ENCODE assay signal across 11 mouse cellular contexts in the genomic region with DNA sequence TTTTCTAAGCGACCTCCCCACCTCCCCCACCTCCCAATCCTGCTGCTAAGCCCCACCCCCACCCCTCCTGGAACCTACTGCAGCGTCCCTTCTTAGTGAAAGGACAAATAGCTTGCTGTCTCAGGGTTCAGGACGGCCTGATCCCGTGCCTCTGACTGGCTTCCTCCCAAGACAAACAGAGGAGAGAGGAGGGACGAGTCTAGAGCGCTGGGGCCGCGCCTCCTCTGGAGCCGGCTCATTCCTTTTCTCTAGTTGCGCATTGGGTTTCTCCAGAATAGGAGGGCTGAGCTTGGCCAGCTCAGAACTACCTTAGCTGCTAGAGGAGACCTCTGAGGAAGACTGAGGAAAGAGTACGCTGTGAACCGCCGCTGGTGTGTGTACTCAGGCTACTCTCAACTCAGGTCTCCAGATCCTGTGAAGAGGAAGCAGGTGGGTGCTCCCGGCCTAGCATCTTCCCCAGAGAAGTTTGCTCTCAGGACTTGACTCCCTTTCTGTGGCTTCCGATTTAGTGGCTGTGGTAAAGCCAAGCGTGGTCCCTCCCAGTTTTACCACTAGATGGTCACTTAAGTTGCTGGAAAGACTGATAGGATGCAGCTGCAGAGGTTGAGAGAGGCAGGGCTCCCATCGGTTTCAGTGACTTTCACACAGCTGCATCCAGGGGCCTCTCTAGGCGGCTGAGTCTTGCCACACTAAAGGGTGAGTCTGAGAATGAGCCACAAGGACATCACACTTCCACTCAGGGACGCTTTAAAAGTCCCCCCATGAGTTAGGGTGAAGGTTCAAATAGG. TPM values are rescaled to one million over a fixed set of nuclear protein-coding genes. Genes with fewer than 3 reads are reported as not detected.
DNase-seq lines count a peak whose midpoint lies in the region; ATAC-seq lines count a peak whose summit lies in the region.
"Had no signal": no experiment of that assay in that cellular context is flagged by ENCODE, and none has a peak within 500 bp of the region (broad histone marks: within the 10 kb centered on the region; RNA-seq: fewer than 3 reads in every experiment).

No protein-coding gene starts in this region.

- no peaks in the 10 kb centered on the region for H3K9me3 ChIP-seq in lung, embryonic 15.5 days
- no peaks in the 10 kb centered on the region for H3K9me3 ChIP-seq in hindbrain, embryonic 13.5 days
- H3K9me3 ChIP-seq: embryonic facial prominence, embryonic 12.5 days; liver, embryonic 13.5 days had no signal

- 11% methylated on average over 19 of the region's 19 CpGs for WGBS in lung, embryonic 15.5 days
- WGBS in hindbrain, embryonic 13.5 days = 20% methylated on average over 19 of the region's 19 CpGs

- peak; percentile 23 for DNase-seq in gastrocnemius, adult 18-20 months (ENCODE audit: low spot score)
- no peak for DNase-seq in gastrocnemius, postnatal 4 days (ENCODE audit: low spot score in 2 of 2)
- peak; percentile 67 for DNase-seq in 416B (ENCODE audit: low read depth)
- peak; percentile 63 to 76 for DNase-seq in adrenal gland, postnatal 36 days
- peak; percentile 56 for DNase-seq in kidney, adult 9 months
- DNase-seq: liver, embryonic 13.5 days had no signal

- no peak overlapping the region for H3K4me2 ChIP-seq in lung, embryonic 15.5 days
- H3K4me2 ChIP-seq in hindbrain, embryonic 13.5 days = no peak overlapping the region
- H3K4me2 ChIP-seq: embryonic facial prominence, embryonic 12.5 days; liver, embryonic 13.5 days had no signal

- H3K27me3 ChIP-seq in lung, embryonic 15.5 days = peaks cover 37% of the 10 kb centered on the region
- H3K27me3 ChIP-seq in hindbrain, embryonic 13.5 days = peaks cover 58% of the 10 kb centered on the region

- no peak overlapping the region for H3K9ac ChIP-seq in lung, embryonic 15.5 days
- no peak overlapping the region for H3K9ac ChIP-seq in hindbrain, embryonic 13.5 days
- H3K9ac ChIP-seq: embryonic facial prominence, embryonic 12.5 days; liver, embryonic 13.5 days had no signal

- 0 out of 2 replicates have a peak, but pooled peaks have one; percentile 35 for ATAC-seq in lung, embryonic 15.5 days (ENCODE audit: borderline replicate concordance, extremely low read depth, low FRiP score, low TSS enrichment)
- no peak for ATAC-seq in inflammation-experienced regulatory T-cells, adult 6 months
- ATAC-seq in hindbrain, embryonic 13.5 days (ENCODE audit: low FRiP score) = no peak

- no peak overlapping the region for H3K27ac ChIP-seq in lung, embryonic 15.5 days
- H3K27ac ChIP-seq in hindbrain, embryonic 13.5 days = no peak overlapping the region
- H3K27ac ChIP-seq: embryonic facial prominence, embryonic 12.5 days; liver, embryonic 13.5 days had no signal

- no peaks in the 10 kb centered on the region for H3K36me3 ChIP-seq in lung, embryonic 15.5 days
- H3K36me3 ChIP-seq in hindbrain, embryonic 13.5 days = no peaks in the 10 kb centered on the region
- H3K36me3 ChIP-seq: embryonic facial prominence, embryonic 12.5 days; liver, embryonic 13.5 days had no signal

- 0 out of 2 replicates have a peak, but pooled peaks cover 9% of the 10 kb centered on the region for H3K4me1 ChIP-seq in lung, embryonic 15.5 days
- no peaks in the 10 kb centered on the region for H3K4me1 ChIP-seq in hindbrain, embryonic 13.5 days (replicated peaks)
- H3K4me1 ChIP-seq: embryonic facial prominence, embryonic 12.5 days; liver, embryonic 13.5 days had no signal

- H3K4me3 ChIP-seq in lung, embryonic 15.5 days = no peak overlapping the region
- no peak overlapping the region for H3K4me3 ChIP-seq in hindbrain, embryonic 13.5 days
- H3K4me3 ChIP-seq: embryonic facial prominence, embryonic 12.5 days; liver, embryonic 13.5 days had no signal

RNA-seq across cellular contexts. Expression of a gene that starts 3.4 kb away (rescaled TPM):
- not detected for total RNA-seq in gastrocnemius, adult 18-20 months (2021)
- total RNA-seq in gastrocnemius, postnatal 4 days (2021) = under 1 TPM in 1 of 2 experiments, not detected in 1; 0.21 TPM
- not detected for total RNA-seq in adrenal gland, postnatal 36 days (2021)
- 0.07 and 0.23 TPM in 2 replicates for polyA plus RNA-seq in lung, embryonic 15.5 days (2015; fragmentation: Nextera tagmentation; extraction: Ambion mirVana)
- not detected for polyA plus RNA-seq in inflammation-experienced regulatory T-cells, adult 6 months (2017; shearing (Covaris generic))
- polyA plus RNA-seq in hindbrain, embryonic 13.5 days (2015; fragmentation: Nextera tagmentation; extraction: Ambion mirVana) = 0.47 and 0.56 TPM in 2 replicates
- polyA plus RNA-seq: liver, embryonic 13.5 days had no signal

RNA-seq across cellular contexts. Expression of a gene that starts 12.1 kb away (rescaled TPM):
- 10 to 100 TPM; 20.3 to 20.4 TPM for total RNA-seq in gastrocnemius, adult 18-20 months (2021)
- total RNA-seq in gastrocnemius, postnatal 4 days (2021) = 10 to 100 TPM; 11.4 to 11.8 TPM
- 10 to 100 TPM; 12.9 to 20.4 TPM for total RNA-seq in adrenal gland, postnatal 36 days (2021)
- polyA plus RNA-seq in lung, embryonic 15.5 days (2015; fragmentation: Nextera tagmentation; extraction: Ambion mirVana) = 30.6 and 31.6 TPM in 2 replicates
- 10 to 100 TPM; 20.8 to 37.5 (median 36.6) TPM for polyA plus RNA-seq in inflammation-experienced regulatory T-cells, adult 6 months (2017; shearing (Covaris generic))
- polyA plus RNA-seq in hindbrain, embryonic 13.5 days (2015; fragmentation: Nextera tagmentation; extraction: Ambion mirVana) = 27.4 and 30.6 TPM in 2 replicates

RNA-seq across cellular contexts. Expression of a gene that starts 27.5 kb away (rescaled TPM):
- total RNA-seq in gastrocnemius, adult 18-20 months (2021) = 10 to 100 TPM; 49.1 to 52.6 TPM
- total RNA-seq in gastrocnemius, postnatal 4 days (2021) = 10 to 100 TPM; 64.9 to 73.1 TPM
- 100 to 1,000 TPM; 127 to 140 TPM for total RNA-seq in adrenal gland, postnatal 36 days (2021)
- polyA plus RNA-seq in lung, embryonic 15.5 days (2015; fragmentation: Nextera tagmentation; extraction: Ambion mirVana) = 199 and 215 TPM in 2 replicates
- 10 to 100 TPM; 68.3 to 75.7 (median 70.3) TPM for polyA plus RNA-seq in inflammation-experienced regulatory T-cells, adult 6 months (2017; shearing (Covaris generic))
- 151 and 163 TPM in 2 replicates for polyA plus RNA-seq in hindbrain, embryonic 13.5 days (2015; fragmentation: Nextera tagmentation; extraction: Ambion mirVana)

RNA-seq across cellular contexts. Expression of a gene that starts 30.8 kb away (rescaled TPM):
- total RNA-seq in gastrocnemius, adult 18-20 months (2021) = not detected
- total RNA-seq in gastrocnemius, postnatal 4 days (2021) = under 1 TPM in 1 of 2 experiments, not detected in 1; 0.12 TPM
- total RNA-seq in adrenal gland, postnatal 36 days (2021) = 10 to 100 TPM; 45.9 to 47.8 TPM
- polyA plus RNA-seq in lung, embryonic 15.5 days (2015; fragmentation: Nextera tagmentation; extraction: Ambion mirVana) = 0.07 and 0.18 TPM in 2 replicates
- polyA plus RNA-seq in inflammation-experienced regulatory T-cells, adult 6 months (2017; shearing (Covaris generic)) = not detected
- 35.8 and 39.8 TPM in 2 replicates for polyA plus RNA-seq in hindbrain, embryonic 13.5 days (2015; fragmentation: Nextera tagmentation; extraction: Ambion mirVana)

RNA-seq across cellular contexts. Expression of a gene that starts 47.3 kb away (rescaled TPM):
- total RNA-seq in gastrocnemius, adult 18-20 months (2021) = not detected
- not detected for total RNA-seq in gastrocnemius, postnatal 4 days (2021)
- not detected for total RNA-seq in adrenal gland, postnatal 36 days (2021)
- not detected in 2 replicates for polyA plus RNA-seq in lung, embryonic 15.5 days (2015; fragmentation: Nextera tagmentation; extraction: Ambion mirVana)
- not detected for polyA plus RNA-seq in inflammation-experienced regulatory T-cells, adult 6 months (2017; shearing (Covaris generic))
- not detected in 2 replicates for polyA plus RNA-seq in hindbrain, embryonic 13.5 days (2015; fragmentation: Nextera tagmentation; extraction: Ambion mirVana)
- polyA plus RNA-seq: liver, embryonic 13.5 days; stomach, embryonic 16.5 days had no signal

Comparison
In these comparisons a context has a peak if more than half of its experiments do, and no peak if none do; other contexts are left out.
1. DNase-seq: peak in gastrocnemius, adult 18-20 months (single experiment), 416B (single experiment), adrenal gland, postnatal 36 days (2 of 2) and kidney, adult 9 months (single experiment); none in gastrocnemius, postnatal 4 days (0 of 2).